Mouse (Mus musculus) heart, postnatal 0 days (tissue): ENCODE results near the gene Tgm2.

Experiments used
- CTCF ChIP-seq: IDR thresholded peaks from 2 replicates; pipeline ENCODE4 v1.5.1; 2016; ENCODE audit warnings: antibody characterized with exemption, control low read depth, low read depth
- EP300 ChIP-seq: IDR thresholded peaks from 2 replicates; pipeline ENCODE4 v1.6.1; 2016; ENCODE audit warnings: antibody characterized with exemption, low read depth

DNA sequence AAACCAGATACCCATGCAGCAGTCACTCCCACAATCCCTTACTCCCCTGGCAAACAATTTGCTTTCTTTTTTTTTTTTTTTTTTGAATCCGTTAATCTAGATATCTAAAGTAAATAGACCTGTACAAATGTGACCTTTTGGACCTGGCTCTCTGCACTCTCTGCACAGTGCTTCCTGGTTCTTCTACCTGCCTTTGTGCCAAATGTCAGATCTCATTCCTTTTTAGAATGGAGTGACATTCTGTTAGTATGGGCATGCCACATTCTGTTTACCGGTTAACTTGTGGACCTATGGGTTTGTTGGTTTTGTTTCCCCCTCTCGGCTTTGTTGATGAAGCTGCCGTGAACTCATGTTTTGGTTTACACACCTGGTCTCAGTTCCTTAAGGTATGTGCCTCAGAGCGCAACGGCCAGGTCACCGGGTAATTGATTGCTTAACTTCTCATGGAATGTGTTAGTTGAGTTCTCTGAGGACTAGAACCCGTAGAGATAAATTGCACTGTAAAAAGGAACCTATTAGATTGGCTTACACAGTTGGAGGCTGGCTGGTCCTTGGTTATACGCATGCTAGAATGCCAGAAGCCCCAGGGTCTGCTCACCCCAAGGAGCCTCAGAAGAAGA is 65.5 kb downstream of the Tgm2 start:
- TF ChIP-seq EP300, result no peak
- no peak for TF ChIP-seq CTCF
